Comparison of ENCODE assay signal across 18 mouse cellular contexts in genomic region chr12:73478641-73479040, GRCm38 (mm10).
"Had no signal": no experiment of that assay in that cellular context is flagged by ENCODE, and none has a peak within 500 bp of the region (broad histone marks: within the 10 kb centered on the region; RNA-seq: fewer than 3 reads in every experiment).

No protein-coding gene starts in this region.

- DNase-seq: kidney, adult 2 months; kidney, postnatal 25 days; layer of hippocampus, postnatal 36 days; lung, postnatal 10 days; right cerebral cortex, postnatal 14 days; thymus, adult 18-20 months; thymus, postnatal 36 days had no signal

- H3K4me1 ChIP-seq: liver, embryonic 12.5 days; liver, embryonic 15.5 days; lung, embryonic 15.5 days had no signal

- H3K4me3 ChIP-seq: left cerebral cortex, adult 2 months; liver, embryonic 12.5 days; liver, embryonic 15.5 days; lung, embryonic 15.5 days; megakaryocyte, embryonic 14.5 days; midbrain, embryonic 10.5 days; midbrain, embryonic 13.5 days; myocyte had no signal

- H3K36me3 ChIP-seq: liver, embryonic 12.5 days; liver, embryonic 15.5 days; lung, embryonic 15.5 days; midbrain, embryonic 10.5 days; midbrain, embryonic 13.5 days had no signal

- ATAC-seq: liver, embryonic 12.5 days; midbrain, embryonic 13.5 days; midbrain, embryonic 16.5 days had no signal

- H3K4me2 ChIP-seq: liver, embryonic 12.5 days; liver, embryonic 15.5 days; lung, embryonic 15.5 days; midbrain, embryonic 13.5 days had no signal

- H3K9ac ChIP-seq: liver, embryonic 12.5 days; liver, embryonic 15.5 days; lung, embryonic 15.5 days; midbrain, embryonic 13.5 days had no signal

- H3K27me3 ChIP-seq: liver, embryonic 12.5 days; liver, embryonic 15.5 days; lung, embryonic 15.5 days; midbrain, embryonic 13.5 days had no signal

- H3K27ac ChIP-seq: kidney, postnatal 0 days; left cerebral cortex, adult 2 months; liver, embryonic 12.5 days; liver, embryonic 15.5 days; lung, embryonic 15.5 days; macrophage; midbrain, embryonic 10.5 days; midbrain, embryonic 13.5 days had no signal

- H3K9me3 ChIP-seq: liver, embryonic 12.5 days; liver, embryonic 15.5 days; lung, embryonic 15.5 days; megakaryocyte, embryonic 14.5 days; midbrain, embryonic 10.5 days; midbrain, embryonic 13.5 days had no signal
